Mouse (Mus musculus) stomach, postnatal 0 days (tissue): ENCODE results near the gene Npdc1. TPM values are rescaled to one million over a fixed set of nuclear protein-coding genes. Genes with fewer than 3 reads are reported as not detected.

Experiments used
- ATAC-seq: fragments of 200-750 bp; cut with Nextera tagmentation; 2 replicates; pipeline ENCODE4 v1.8.0; 2017; ENCODE audit not compliant: low FRiP score, low TSS enrichment
- DNase-seq: peaks from one replicate; pipeline ENCODE4 v3.0.0-alpha.2; 2016; ENCODE audit warnings: low spot score
- H3K27ac ChIP-seq: fragments of 300-500 bp; sonication (generic); replicated peaks from 2 replicates; pipeline ENCODE4 v1.5.1; 2014; ENCODE audit warnings: mild to moderate bottlenecking, control low read depth
- H3K27me3 ChIP-seq: fragments of 300-500 bp; sonication (generic); 2 replicates; pipeline ENCODE4 v1.6.1; 2014; ENCODE audit warnings: low read length; ENCODE audit not compliant: control insufficient read depth, insufficient read depth
- H3K36me3 ChIP-seq: fragments of 300-500 bp; sonication (generic); 2 replicates; pipeline ENCODE4 v1.6.1; 2014; ENCODE audit warnings: low read length, mixed read lengths; ENCODE audit not compliant: control insufficient read depth, insufficient read depth
- H3K4me1 ChIP-seq: fragments of 300-500 bp; sonication (generic); replicated peaks from 2 replicates; pipeline ENCODE4 v1.6.1; 2014; ENCODE audit warnings: antibody characterized with exemption; ENCODE audit not compliant: control insufficient read depth, insufficient read depth
- H3K4me2 ChIP-seq: fragments of 300-500 bp; sonication (generic); replicated peaks from 2 replicates; pipeline ENCODE4 v1.6.1; 2014; ENCODE audit warnings: low read depth, mild to moderate bottlenecking, control low read depth, moderate library complexity
- H3K4me3 ChIP-seq: fragments of 300-500 bp; sonication (generic); 2 replicates; pipeline ENCODE4 v1.5.1; 2014; ENCODE audit warnings: low read depth, low read length, control low read depth
- H3K9ac ChIP-seq: fragments of 300-500 bp; sonication (generic); 2 replicates; pipeline ENCODE4 v1.6.1; 2014; ENCODE audit warnings: mild to moderate bottlenecking, low read length, control low read depth, mixed read lengths
- H3K9me3 ChIP-seq: fragments of 300-500 bp; sonication (generic); 2 replicates; pipeline ENCODE4 v1.6.1; 2016; ENCODE audit warnings: low read length; ENCODE audit not compliant: control insufficient read depth
- CTCF ChIP-seq: IDR thresholded peaks from 2 replicates; pipeline ENCODE4 v1.5.1; 2016; ENCODE audit warnings: antibody characterized with exemption, low read depth, mild to moderate bottlenecking, moderate library complexity
- EP300 ChIP-seq: optimal IDR thresholded peaks from 2 replicates; pipeline ENCODE3; 2016; ENCODE audit warnings: antibody characterized with exemption
- WGBS: fragments of 180-500 bp; shearing (Covaris S2); extraction: QIAGEN DNeasy Blood & Tissue Kit; methylation state at CpG from one replicate; pipeline ENCODE4 v1.1.7; 2014; 5-methylcytosine and 5-hydroxymethylcytosine counted together
- polyA plus RNA-seq: library from polyadenylated mRNA; unstranded; fragments of >200 nt; fragmentation: Nextera tagmentation; extraction: Ambion mirVana; gene quantifications from 2 replicates; pipeline ENCODE4 v1.2.1, GENCODE M21; 2015

Npdc1 gene
- polyA plus RNA-seq, 1 experiment from 2014 or later: 53.0 TPM

GRCm38 (mm10) chr2:25376589-25376988, 22.6 kb upstream of the Npdc1 start:
- no peak for ATAC-seq
- H3K4me1 ChIP-seq: peaks cover 11% of the 10 kb centered on the region
- peak; percentile 52 for DNase-seq
- WGBS: 51% methylated on average over 4 of the region's 4 CpGs
- no peak overlapping the region for H3K9ac ChIP-seq
- no peak overlapping the region for H3K4me2 ChIP-seq
- H3K4me3 ChIP-seq: no peak overlapping the region
- H3K36me3 ChIP-seq: no peaks in the 10 kb centered on the region
- H3K27ac ChIP-seq: no peak overlapping the region
- no peaks in the 10 kb centered on the region for H3K9me3 ChIP-seq
- H3K27me3 ChIP-seq: no peaks in the 10 kb centered on the region
- peak; percentile 88 for TF ChIP-seq CTCF
- no peak for TF ChIP-seq EP300

- DNase-seq (no peak), ATAC-seq (peak; percentile 82)
- no peak overlapping the region for H3K9ac ChIP-seq
- no peak for TF ChIP-seq CTCF
- no peaks in the 10 kb centered on the region for H3K9me3 ChIP-seq
- no peaks in the 10 kb centered on the region for H3K36me3 ChIP-seq
- H3K27ac ChIP-seq: no peak overlapping the region
- no peak overlapping the region for H3K4me2 ChIP-seq
- 51% methylated on average over 5 of the region's 5 CpGs for WGBS
- no peak overlapping the region for H3K4me3 ChIP-seq
- H3K27me3 ChIP-seq: no peaks in the 10 kb centered on the region
- H3K4me1 ChIP-seq: no peaks in the 10 kb centered on the region
These were observed 14.7 kb upstream of the Npdc1 start for GRCm38 (mm10) chr2:25384492-25384891.

DNA sequence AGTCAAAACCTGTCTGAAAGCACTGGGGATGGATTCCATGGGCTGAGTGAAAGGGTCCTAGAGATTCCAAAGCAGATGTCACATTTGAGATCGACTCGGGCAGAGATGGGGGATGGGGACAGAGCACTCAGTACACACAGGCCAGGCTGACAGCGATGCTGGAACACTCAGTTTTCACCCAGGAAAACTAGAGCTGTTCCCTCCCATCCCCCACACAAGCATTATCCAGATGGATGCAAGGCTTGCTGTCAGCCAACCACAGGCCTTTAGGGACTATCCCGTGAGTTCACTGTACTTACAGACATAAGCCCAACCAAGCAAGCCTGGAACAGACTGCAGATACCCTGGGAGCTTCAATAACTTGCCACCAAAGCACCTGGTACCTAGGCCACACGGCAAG, 7.9 kb upstream of the Npdc1 start:
- DNase-seq (no peak), ATAC-seq (no peak)
- TF ChIP-seq CTCF (no peak), EP300 (no peak)
- no peaks in the 10 kb centered on the region for H3K36me3 ChIP-seq
- no peak overlapping the region for H3K4me3 ChIP-seq
- H3K4me1 ChIP-seq: peaks cover 8% of the 10 kb centered on the region
- H3K9me3 ChIP-seq: no peaks in the 10 kb centered on the region
- 65% methylated on average over 5 of the region's 5 CpGs for WGBS
- H3K9ac ChIP-seq: no peak overlapping the region
- H3K27ac ChIP-seq: no peak overlapping the region
- H3K27me3 ChIP-seq: no peaks in the 10 kb centered on the region
- no peak overlapping the region for H3K4me2 ChIP-seq

DNA sequence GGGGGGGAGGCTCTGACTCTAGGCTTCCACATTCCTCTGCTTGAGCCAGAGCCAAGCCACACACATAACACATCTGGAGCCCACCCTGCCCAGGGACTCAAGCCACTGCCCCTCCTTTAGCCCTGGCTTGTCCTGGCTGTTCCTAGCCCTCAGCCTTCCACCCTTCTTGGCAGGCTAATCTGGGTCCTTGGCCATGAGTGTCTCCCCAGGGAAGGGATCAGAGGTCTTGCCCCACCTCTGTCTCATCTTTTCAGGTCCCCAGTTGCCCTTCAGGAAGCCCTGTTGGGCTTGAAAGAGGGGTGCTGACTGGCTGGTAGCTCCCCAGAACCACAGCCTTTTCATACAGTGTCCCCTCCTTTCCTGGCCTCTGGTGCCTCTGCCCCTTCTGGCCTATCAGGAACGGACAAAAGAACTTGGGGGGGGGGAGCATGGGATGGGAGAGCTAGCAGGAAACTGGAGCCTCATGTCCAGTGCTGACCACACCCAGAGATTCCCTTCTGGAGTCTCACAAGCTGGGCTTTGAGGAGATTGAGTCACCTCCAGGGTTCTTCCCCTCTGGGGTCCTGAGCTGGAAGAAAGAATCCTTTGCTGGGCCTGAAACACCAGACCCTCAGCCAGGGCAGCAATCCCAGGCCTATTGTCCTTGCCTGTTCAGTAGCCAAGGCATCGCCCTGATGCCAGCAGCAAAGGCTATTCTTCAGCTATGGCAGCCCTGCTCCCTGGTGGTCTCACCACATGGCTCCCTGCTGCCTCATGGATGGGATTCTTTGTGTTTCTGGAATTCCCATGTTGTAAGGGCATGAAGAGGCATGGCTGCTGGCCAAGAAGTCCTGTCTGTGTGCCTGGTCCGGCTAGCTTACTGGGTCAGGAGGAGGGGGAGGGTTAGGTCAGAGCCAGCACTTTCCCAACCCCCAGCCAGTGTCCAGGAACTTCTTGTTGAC, 4.6 kb upstream of the Npdc1 start:
- ATAC-seq: peak; percentile 36; the same call in 1 of the 2 replicates
- no peak for DNase-seq
- no peak overlapping the region for H3K4me3 ChIP-seq
- WGBS: 39% methylated on average over 3 of the region's 3 CpGs
- peaks cover 10% of the 10 kb centered on the region for H3K4me1 ChIP-seq
- H3K27me3 ChIP-seq: no peaks in the 10 kb centered on the region
- H3K9me3 ChIP-seq: no peaks in the 10 kb centered on the region
- H3K9ac ChIP-seq: no peak overlapping the region
- H3K36me3 ChIP-seq: no peaks in the 10 kb centered on the region
- no peak overlapping the region for H3K4me2 ChIP-seq
- TF ChIP-seq EP300: no peak
- TF ChIP-seq CTCF: no peak
- H3K27ac ChIP-seq: peak overlapping the region; percentile 73

DNA sequence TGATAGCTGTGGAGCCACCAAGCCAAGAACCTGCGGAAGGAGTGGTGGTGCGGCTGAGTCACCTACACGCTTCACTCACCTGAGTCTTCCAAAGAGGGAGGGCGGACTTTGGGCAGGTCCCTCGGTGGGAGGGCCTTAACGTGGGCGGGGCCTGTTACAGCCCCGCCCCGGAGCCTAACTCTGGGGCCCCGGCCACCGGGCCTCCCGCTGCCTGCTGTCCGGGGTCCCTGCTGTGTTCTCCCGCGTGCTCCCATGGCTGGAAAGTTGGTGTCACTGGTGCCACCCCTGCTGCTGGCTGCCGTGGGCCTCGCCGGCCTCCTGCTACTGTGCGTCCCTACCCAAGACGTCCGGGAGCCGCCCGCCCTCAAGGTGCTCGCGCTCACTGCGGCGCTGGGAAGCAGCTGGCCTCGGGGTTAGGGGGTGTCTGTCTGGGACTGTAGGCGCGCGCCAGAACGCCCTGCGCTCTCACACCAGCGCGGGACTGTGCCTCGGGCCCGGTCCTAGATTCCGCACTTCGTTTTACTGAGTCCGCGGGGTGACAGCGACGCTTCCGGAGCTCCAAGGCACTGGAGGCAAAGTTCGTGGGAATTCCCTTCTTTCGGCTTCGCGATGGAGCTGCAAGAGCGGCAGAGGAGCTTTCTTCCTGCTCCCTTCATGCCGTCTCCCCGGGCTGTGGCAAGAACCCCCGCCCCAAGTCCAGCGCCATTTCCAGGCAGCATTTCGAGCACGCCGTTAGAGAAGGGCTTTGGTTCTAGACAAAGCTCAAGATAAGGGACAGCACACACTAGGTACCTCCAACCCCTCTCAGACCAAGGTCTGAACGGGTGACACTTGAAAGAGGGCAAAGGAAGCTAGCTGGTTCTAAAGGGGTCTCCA, 3.2 kb upstream of the Npdc1 start, which contains the start of gene Entpd2:
Gene Entpd2 (plus strand): TSS at position 154 of the 876 bp plus-strand sequence.
- peak; percentile 82 for DNase-seq
- TF ChIP-seq CTCF (peak; percentile 57), EP300 (no peak)
- 3% methylated on average over 56 of the region's 57 CpGs for WGBS
- peak within 1 kb of the TSS; percentile 70 for H3K9ac ChIP-seq
- H3K9me3 ChIP-seq: no peaks in the 10 kb centered on the region
- H3K4me1 ChIP-seq: peaks cover 10% of the 10 kb centered on the region
- peak within 1 kb of the TSS; percentile 71 for H3K27ac ChIP-seq
- no peaks in the 10 kb centered on the region for H3K27me3 ChIP-seq
- ATAC-seq: peak; percentile 89
- no peaks in the 10 kb centered on the region for H3K36me3 ChIP-seq
- peak within 1 kb of the TSS; percentile 52 for H3K4me3 ChIP-seq
- H3K4me2 ChIP-seq: peak within 1 kb of the TSS; percentile 89
